Mouse (Mus musculus) thymus, adult 2 months (tissue): ENCODE measurements around the gene Medag.

Experiments
- CTCF ChIP-seq: fragments of 200-500 bp; IDR thresholded peaks from 2 replicates; pipeline ENCODE4 v1.5.1; 2012; ENCODE audit warnings: mild to moderate bottlenecking, control low read depth, low read length, moderate library complexity, borderline replicate concordance; ENCODE audit not compliant: control insufficient read depth, poor library complexity, insufficient read depth; ENCODE audit errors: extremely low read depth
- POLR2A ChIP-seq: fragments of 200-500 bp; IDR thresholded peaks from 2 replicates; pipeline ENCODE4 v1.6.1; 2012; ENCODE audit warnings: mild to moderate bottlenecking, low read length, control low read depth, moderate library complexity; ENCODE audit not compliant: control insufficient read depth, poor library complexity, insufficient read depth; ENCODE audit errors: extremely low read depth

DNA sequence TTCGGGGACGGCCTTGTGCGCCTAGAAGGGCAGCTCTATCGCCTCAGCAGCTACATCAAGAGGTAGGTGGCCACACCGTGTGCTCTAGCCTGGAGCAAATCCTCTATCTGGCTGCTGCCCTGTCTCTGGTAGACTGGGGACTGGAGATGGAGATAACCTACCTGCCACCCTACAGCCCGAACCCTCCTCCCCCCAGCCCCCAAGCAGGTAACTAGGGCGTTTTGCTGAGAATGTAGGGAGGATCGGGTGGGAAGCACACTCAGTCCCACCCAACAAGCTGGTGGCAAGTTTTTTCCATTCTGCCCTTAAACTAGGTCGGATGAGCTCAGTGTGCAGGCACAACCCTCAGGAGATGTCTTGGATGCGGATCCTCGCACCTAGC, 636 bp downstream of the Medag start:
- TF ChIP-seq CTCF (no peak), POLR2A (no peak)
